Mouse (Mus musculus): ENCODE measurements around the gene Herpud1.

Gene Herpud1

DNA sequence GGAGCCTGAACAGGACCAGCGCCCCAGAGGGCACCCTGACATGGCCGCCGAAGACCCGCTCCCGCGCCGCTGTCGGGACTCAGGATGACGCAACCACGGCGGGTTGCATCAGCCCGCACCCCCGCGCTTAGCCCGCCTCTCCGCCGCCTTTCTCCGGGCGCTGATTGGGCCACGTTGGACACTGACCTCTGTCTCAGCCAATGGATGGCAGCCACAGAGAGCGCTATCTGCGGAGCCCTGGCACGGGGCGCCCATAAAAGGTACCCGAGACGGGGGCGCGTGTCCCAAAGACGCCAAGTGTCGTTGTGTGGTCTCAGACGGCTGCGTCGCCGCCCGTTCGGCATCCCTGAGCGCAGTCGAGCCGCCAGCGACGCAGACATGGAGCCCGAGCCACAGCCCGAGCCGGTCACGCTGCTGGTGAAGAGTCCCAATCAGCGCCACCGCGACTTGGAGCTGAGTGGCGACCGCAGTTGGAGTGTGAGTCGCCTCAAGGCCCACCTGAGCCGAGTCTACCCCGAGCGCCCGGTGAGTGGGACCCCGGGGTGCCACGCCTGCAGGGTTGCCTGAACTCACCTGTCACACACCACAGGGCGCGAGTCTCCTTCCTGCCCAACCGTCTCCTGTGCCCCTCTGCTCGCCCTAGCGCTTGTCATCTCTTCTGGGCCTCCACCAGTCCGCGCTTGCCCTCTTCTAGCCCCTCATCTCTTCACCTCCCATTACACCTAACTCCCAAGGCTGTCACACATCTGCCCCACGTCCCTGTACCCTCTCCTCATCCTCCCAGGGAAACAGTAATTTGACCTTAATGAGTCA is at the start of gene Herpud1:
Gene Herpud1 (plus strand): TSS at position 225 of the 813 bp plus-strand sequence.
- peak; percentile 98 to 99 for DNase-seq

DNA sequence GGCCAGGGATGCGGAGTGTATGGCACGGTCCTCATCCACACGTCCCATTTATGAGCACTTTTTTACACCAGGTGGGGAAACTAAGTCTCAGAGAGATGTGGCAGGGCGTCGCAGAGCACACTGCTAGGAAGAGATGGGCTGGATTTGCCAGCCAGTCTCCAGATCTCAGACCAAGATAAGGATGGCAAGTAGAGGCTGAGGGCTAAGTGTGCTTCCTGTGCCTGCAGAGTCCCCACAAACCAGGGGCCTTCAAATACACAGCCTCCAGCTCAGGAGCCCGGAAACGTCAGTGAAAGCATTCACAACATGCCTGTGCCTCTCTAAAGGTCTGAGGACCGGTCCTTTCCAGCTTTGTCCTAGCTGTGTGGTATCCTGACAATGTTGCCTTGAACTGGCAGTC is 48.7 kb upstream of the Herpud1 start:
- DNase-seq, result no peak

GRCm38 (mm10) chr8:94340796-94341195 is 45.4 kb upstream of the Herpud1 start:
- DNase-seq, result no peak

DNA sequence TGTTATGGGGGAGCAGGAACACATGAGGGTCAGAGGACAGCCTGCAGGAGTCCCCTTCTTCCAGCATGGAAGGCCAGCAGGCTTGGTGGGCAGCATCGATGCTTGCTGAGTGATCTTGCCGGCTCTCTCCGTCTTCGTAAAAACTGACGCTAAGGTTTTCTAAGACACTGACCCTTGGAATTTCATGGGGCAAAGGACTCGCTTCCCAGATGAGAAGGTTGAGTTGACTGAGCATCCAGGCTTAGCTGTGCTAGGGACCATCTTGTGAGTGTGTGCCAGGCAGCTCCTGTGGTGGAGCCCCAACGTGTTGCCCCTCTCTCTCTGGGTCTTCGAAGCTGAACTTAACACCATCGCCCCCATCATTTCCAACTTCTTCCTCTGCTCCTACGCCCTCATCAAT is 43.5 kb upstream of the Herpud1 start:
- DNase-seq, result no peak

DNA sequence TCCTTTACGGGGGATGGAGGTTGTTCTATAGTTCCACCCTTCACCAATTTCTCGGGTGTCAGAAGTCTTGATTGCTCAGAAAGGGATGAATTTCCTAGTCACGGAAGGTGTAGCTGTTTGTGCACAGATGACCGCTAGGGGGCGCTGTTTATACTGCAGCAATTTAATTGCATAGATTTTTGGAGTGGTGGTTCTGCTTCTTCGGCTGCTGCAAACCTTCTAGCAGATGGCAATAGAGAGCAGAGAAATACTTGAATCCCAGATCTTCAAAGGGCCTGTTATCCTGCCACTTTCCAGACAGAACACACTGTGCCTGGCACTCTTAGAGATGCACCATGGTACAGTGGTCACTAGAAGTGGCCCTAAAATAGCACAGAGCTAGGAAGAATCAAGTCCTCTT is 42.9 kb upstream of the Herpud1 start:
- peak; percentile 88 to 92 for DNase-seq

GRCm38 (mm10) chr8:94343778-94344320 is 42.4 kb upstream of the Herpud1 start:
- no peak for DNase-seq

DNA sequence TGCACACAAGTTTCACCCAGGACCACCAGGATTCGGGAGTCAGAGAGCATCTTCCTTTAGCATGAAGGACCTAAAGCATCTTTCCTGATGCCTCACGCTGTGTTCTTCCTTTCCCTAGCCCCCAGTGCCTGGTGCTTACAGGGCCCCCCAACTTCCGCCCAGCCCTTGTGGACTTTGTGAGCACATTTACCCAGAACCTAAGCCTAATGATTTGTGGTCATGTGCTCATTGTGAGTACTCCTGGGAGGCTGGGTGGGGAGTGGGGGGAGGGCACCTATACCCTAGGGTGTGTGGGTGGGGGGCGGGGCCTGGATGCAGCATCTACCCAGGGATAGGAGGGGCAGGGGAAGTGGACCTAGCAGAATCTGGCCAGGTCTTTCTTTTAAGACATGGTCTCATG is 40.6 kb upstream of the Herpud1 start:
- DNase-seq, result no peak

GRCm38 (mm10) chr8:94346264-94346663 is 40.0 kb upstream of the Herpud1 start:
- no peak for DNase-seq

DNA sequence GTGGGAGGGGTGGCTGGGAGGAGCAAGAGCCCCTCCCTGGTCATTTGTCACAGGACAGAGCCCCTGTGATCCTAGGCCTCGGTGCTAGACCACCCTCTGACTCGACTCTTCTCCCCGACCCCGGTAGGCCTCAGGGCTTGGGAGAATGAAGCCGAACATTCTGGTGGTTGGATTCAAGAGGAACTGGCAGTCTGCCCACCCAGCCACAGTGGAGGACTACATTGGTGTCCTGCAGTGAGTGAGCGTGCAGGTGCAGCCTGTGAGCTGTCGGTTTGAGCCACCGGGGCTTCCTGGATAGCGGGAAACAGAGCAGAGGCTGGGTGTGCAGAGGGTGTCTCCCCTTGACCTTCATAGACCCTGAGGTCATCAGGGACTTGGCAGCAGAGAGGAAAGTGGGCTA is 37.8 kb upstream of the Herpud1 start:
- peak in 1 of 2 experiments; percentile 45 for DNase-seq

DNA sequence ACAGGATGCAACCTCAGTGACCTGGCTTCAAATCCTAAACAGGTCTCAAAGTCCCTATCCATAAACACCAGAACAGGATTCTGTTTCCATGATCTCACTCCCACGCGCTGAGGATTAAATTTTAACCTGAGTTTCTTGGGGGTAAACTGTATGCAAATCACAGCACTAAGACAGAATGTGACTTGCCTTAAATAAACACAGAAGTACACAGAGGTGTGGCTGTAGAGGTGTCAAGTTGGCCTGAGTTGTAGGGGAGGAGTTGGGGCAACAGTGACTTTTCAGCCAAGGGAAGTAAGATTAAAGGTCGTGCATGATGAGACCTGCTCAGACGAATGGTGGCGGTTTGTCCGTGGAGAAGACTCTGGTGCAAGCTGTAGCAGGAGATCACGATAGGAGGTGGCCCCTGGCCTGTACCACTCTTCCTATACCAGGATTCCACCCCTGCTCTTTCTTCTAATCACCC is 32.1 kb upstream of the Herpud1 start:
- DNase-seq, result peak; percentile 75 to 93

DNA sequence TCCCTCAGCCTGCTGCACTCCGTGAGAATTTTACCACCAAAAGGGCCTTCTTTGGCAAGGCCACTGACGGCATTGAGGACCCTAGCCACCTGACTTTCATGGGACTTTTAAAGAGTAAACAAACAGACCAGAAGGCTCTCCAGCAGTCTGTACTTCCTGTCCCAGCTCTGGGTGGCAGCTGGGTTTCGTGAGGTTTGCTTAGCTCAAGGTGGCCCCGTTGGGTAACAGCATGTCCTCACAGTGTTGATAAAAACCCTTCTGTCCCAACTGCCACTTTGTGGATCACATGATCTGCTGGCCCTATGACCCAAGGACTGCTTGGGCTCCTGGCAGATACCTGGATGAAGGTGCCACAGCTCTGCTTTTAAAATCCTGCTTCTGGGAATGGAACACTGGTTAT is 31.7 kb upstream of the Herpud1 start:
- DNase-seq, result peak; percentile 43 to 69

- no peak for DNase-seq
Measured at GRCm38 (mm10) chr8:94357220-94357619, 29.0 kb upstream of the Herpud1 start.

DNA sequence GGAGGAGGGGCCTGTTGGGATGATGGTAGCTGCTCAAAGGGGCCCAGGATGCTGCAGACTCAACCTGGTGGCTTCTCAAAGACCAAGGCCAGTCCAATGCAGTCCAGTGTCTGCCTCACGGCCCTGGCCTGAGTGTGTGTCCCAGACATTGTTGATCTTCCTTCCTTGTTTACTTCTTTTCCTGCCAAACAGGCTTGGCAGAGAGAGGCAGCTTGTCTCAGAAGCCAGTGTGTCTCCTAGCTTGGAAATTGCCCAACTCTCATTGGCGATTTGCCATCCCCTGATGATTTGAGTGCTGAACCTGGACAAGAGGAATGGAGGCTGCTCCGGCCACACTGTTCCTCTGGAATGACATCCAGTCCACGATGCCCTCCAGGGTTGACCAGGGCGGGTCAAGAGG is 27.7 kb upstream of the Herpud1 start:
- DNase-seq, result peak; percentile 97 to 98

DNA sequence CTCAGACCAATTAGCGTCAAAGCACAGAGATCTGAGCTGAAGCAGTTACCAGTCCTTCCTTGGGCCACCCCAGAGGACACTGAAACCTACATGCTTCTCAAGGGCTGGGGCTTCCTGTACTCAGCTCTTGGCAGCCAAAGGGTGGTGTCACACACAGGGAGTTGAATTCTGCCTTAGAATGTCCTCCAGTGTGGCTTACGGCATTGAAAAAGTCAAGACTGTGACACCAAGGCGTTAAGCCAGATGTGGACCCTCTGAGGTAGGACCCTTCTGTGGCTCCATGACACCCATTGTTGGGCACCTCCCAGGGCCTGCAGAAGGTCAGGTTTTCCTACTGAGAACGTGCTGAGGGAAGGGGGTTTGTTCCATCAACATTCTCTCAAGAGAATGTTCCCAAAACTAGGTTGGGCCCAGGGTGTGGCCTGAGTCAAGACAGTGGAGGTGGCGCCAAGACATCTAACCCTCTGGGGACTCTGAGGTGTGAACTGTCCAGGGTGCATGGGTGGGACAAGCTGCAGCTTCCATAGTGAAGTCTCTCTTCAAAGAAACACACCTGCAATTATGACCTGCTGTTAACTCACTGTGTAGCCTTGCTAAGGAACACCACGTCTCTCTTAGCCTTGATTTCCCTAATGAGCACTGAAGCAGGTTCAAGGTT is 24.3 kb upstream of the Herpud1 start:
- peak in 1 of 2 experiments; percentile 46 for DNase-seq

DNA sequence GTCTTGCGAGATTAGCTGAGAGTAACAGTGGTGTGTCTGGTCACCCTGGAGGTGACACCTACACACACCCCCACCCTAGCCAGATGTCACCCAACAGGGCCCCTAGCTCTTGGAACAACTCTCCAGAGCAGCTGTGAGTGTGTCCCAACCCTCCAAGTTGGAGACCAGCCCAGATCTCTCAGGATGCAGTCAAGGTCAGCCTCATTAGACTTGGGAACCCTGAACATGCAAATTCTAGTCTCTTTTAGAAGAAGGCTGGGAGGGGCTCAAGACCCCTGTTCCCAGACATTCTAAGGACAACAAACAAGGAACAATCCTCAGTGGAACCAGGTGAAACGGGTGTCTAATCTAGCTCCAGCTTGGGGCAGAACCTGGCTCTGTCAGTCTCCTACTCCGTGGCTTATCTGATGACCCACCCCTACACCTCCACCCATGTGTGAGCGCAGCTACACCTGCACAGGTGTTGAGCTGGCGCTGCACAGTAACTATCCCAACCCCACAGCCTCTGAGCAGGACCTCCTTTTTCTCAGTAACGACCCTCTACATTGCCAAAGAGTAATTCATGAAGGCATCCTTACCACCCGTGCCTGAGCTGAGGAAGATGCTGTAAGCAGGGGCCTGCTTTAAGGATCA is 23.5 kb upstream of the Herpud1 start:
- peak; percentile 76 to 87 for DNase-seq

- DNase-seq, result peak; percentile 90 to 96
Measured at GRCm38 (mm10) chr8:94363288-94363688, 22.9 kb upstream of the Herpud1 start.

GRCm38 (mm10) chr8:94363906-94364305 is 22.3 kb upstream of the Herpud1 start:
- peak; percentile 93 to 96 for DNase-seq

DNA sequence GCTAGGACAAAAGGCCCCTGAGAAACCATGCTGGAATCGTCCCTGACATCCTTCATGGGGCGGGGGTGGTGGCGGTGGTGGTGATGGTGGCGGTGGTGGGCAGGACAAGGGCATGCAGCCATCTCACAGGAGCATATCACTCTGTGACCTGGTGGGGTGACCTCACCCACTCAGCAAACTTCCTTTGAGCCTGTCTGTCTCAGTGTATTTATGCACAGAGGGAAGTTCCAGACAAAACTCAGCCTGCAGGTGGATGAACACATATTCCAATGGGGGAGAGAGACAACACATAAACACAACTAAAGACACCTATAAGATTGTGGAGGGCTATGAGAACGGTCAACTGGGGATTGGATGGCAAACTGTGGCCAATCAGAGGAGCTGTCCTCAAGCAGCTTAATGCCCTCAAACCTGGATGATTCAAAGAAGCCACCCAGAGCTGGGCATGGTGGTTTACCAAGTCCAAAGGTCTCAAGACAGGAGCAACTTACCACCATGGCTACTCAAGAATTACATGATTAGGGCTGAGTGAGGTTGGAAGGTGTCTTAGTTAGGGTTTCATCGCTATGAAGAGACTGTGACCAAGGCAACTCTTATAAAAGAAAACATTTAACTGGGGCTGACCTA is 21.4 kb upstream of the Herpud1 start:
- DNase-seq, result peak in 1 of 2 experiments; percentile 64

- DNase-seq, result peak; percentile 60 to 75
Measured at GRCm38 (mm10) chr8:94365410-94365981, 20.7 kb upstream of the Herpud1 start.

DNA sequence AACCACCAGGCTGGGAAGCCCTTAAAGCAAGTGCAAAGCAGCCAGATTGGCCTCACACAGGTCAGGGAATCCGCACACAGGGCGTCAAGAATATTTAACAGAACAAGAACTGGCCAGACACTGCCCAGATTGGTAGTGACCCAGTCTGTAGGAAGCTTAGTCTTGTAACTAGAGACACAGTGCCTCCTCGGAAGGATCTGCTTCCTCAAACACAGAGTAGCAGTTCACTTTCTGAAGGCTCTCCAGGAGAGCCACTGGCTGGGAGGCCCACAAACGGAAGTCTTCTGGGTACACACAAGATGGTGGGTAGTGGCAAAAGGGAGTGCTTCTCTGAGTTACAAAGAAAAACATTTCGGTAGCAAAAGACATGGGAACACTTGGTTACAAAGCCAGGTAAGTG is 15.4 kb upstream of the Herpud1 start:
- no peak for DNase-seq

- no peak for DNase-seq
Measured at GRCm38 (mm10) chr8:94372955-94373599, 13.2 kb upstream of the Herpud1 start.

DNA sequence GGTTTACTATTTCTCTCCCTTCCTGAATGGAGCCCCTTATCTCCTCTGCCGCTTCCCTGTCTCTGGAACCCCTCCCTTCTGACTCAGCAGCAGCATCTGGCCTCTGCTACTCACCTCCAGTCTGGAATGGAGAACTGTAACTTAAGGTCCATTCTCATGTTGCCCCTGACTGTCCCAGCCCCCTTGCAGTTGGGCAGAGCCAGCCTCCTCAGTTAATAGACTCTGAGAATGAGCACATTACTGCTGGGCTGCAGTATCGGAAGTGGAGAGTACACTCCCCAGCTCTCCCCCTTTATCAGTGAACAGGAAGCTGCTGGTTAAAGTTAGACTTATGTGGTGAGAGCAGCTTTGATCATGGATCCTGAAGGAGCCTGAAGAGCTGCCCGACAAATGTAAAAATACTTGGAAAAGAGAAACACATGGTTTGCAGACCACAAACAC is 10.7 kb upstream of the Herpud1 start:
- DNase-seq, result no peak

Data from kidney, postnatal 36 days (tissue).